Mouse (Mus musculus) heart, embryonic 12.5 days (tissue): ENCODE results near the gene Nlgn2. TPM values are rescaled to one million over a fixed set of nuclear protein-coding genes. Genes with fewer than 3 reads are reported as not detected.
A peak's percentile ranks its signal among the peaks of the same experiment; 100 is the strongest.

ENCODE experiments used
- ATAC-seq: fragments of 200-750 bp; cut with Nextera tagmentation; 2 replicates; pipeline ENCODE4 v1.8.0; 2017; ENCODE audit warnings: moderate TSS enrichment, moderate library complexity; ENCODE audit not compliant: insufficient number of reproducible peaks, low FRiP score
- H3K27ac ChIP-seq: fragments of 300-500 bp; sonication (generic); 2 replicates; pipeline ENCODE4 v1.5.1; 2016; ENCODE audit warnings: mild to moderate bottlenecking, moderate library complexity; ENCODE audit not compliant: poor library complexity, severe bottlenecking
- H3K27me3 ChIP-seq: fragments of 300-500 bp; sonication (generic); replicated peaks from 2 replicates; pipeline ENCODE4 v1.6.1; 2016; ENCODE audit warnings: mild to moderate bottlenecking, moderate library complexity
- H3K36me3 ChIP-seq: fragments of 300-500 bp; sonication (generic); 2 replicates; pipeline ENCODE4 v1.6.1; 2016; ENCODE audit warnings: mild to moderate bottlenecking, moderate library complexity
- H3K4me1 ChIP-seq: fragments of 300-500 bp; sonication (generic); replicated peaks from 2 replicates; pipeline ENCODE4 v1.6.1; 2016; ENCODE audit warnings: mild to moderate bottlenecking
- H3K4me2 ChIP-seq: fragments of 300-500 bp; sonication (generic); 2 replicates; pipeline ENCODE4 v1.6.1; 2016; ENCODE audit warnings: mild to moderate bottlenecking, moderate library complexity
- H3K4me3 ChIP-seq: fragments of 300-500 bp; sonication (generic); 2 replicates; pipeline ENCODE4 v1.5.1; 2016; ENCODE audit warnings: mild to moderate bottlenecking
- H3K9ac ChIP-seq: fragments of 300-500 bp; sonication (generic); 2 replicates; pipeline ENCODE4 v1.6.1; 2016; ENCODE audit warnings: mild to moderate bottlenecking, moderate library complexity
- H3K9me3 ChIP-seq: fragments of 300-500 bp; sonication (generic); replicated peaks from 2 replicates; pipeline ENCODE4 v1.6.1; 2016; ENCODE audit warnings: mild to moderate bottlenecking, moderate library complexity
- WGBS: fragments of 180-500 bp; shearing (Covaris S2); methylation state at CpG from one replicate; pipeline ENCODE4 v1.1.7; 2016; 5-methylcytosine and 5-hydroxymethylcytosine counted together
- microRNA-seq: library from miRNA; unstranded; fragments of <30 nt; microRNA quantifications from one replicate; pipeline ENCODE4, GENCODE M21; 2017
- polyA plus RNA-seq: library from polyadenylated mRNA; unstranded; fragments of >200 nt; fragmentation: Nextera tagmentation; extraction: Ambion mirVana; gene quantifications from 2 replicates; pipeline ENCODE4 v1.2.1, GENCODE M21; 2016

The Nlgn2 gene
- polyA plus RNA-seq, 1 experiment from 2014 or later: 2.3 TPM

DNA sequence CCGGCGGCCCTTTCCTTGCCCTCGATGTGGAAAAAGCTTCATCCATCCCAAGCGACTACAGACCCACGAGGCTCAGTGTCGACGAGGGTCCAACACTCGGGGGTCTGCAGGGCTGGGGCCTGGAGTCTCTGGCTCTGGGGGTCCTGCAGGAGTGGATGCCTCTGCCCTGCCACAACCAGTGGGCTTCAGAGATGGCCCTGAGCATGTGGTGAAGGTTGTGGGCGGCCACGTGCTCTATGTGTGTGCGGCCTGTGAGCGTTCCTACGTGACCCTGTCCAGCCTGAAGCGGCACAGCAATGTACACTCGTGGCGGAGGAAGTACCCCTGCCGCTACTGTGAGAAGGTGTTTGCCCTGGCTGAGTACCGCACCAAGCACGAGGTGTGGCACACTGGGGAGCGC is 61.1 kb downstream of the Nlgn2 start:
- H3K9ac ChIP-seq: no peak overlapping the region
- WGBS: 78% methylated on average over 20 of the region's 20 CpGs

DNA sequence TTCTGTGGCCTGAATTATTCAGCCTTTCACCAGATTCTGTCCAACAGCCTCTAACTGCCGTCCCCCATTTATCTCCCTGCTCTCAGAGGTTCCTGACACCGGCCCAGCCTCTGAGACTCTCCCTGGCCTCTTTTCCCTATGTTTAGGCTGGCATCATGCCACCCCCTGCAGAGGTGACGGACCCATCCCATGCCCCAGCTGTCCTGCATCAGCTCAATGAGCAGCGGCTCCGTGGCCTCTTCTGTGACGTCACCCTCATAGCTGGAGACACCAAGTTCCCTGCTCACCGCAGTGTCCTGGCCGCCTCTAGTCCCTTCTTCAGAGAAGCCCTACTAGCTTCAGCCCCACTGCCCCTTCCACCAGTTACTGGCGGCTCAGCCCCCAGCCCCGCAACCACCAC is 61.9 kb downstream of the Nlgn2 start:
- Histone ChIP-seq H3K27ac (no peak overlapping the region), H3K9me3 (no peaks in the 10 kb centered on the region), H3K4me1 (peaks cover 21% of the 10 kb centered on the region), H3K9ac (no peak overlapping the region), H3K4me3 (no peak overlapping the region), H3K4me2 (no peak overlapping the region), H3K27me3 (peaks cover 21% of the 10 kb centered on the region), H3K36me3 (peaks cover 40% of the 10 kb centered on the region)
- ATAC-seq: no peak
- 65% methylated on average over 10 of the region's 10 CpGs for WGBS

More for the DNA sequence above, 61.1 kb downstream of the Nlgn2 start:
- Histone ChIP-seq H3K36me3 (peaks cover 38% of the 10 kb centered on the region), H3K4me1 (peaks cover 21% of the 10 kb centered on the region), H3K27ac (no peak overlapping the region), H3K4me3 (no peak overlapping the region), H3K9me3 (no peaks in the 10 kb centered on the region), H3K4me2 (no peak overlapping the region), H3K27me3 (peaks cover 21% of the 10 kb centered on the region)
- no peak; the same call in 1 of the 2 replicates for ATAC-seq

GRCm38 (mm10) chr11:69774961-69775360 is 62.6 kb downstream of the Nlgn2 start:
- Histone ChIP-seq H3K4me1 (peaks cover 21% of the 10 kb centered on the region), H3K27me3 (peaks cover 18% of the 10 kb centered on the region), H3K4me2 (no peak overlapping the region), H3K9ac (0 out of 2 replicates have a peak overlapping the region, but pooled peaks have one; percentile 1), H3K4me3 (no peak overlapping the region), H3K36me3 (peaks cover 40% of the 10 kb centered on the region), H3K27ac (no peak overlapping the region), H3K9me3 (no peaks in the 10 kb centered on the region)
- WGBS: 49% methylated on average over 5 of the region's 5 CpGs
- no peak for ATAC-seq

Small RNA genes within 50 kb of the gene (microRNA-seq; reads per million reads assigned to microRNA genes)
- not detected for gene Mir6924

Other genes starting within 250 kb of the Nlgn2 start
- gene Atp1b2, start 231.8 kb downstream of the Nlgn2 start, polyA plus RNA-seq: 30.9 and 31.1 TPM in 2 replicates
- gene Shbg, start 219.9 kb downstream of the Nlgn2 start, polyA plus RNA-seq: 0.13 and 0.82 TPM in 2 replicates
- gene Sat2, start 215.8 kb downstream of the Nlgn2 start, polyA plus RNA-seq: 16.5 and 17.4 TPM in 2 replicates
- 37.1 and 40.1 TPM in 2 replicates for gene Fxr2, start 204.8 kb downstream of the Nlgn2 start, polyA plus RNA-seq
- not detected in 2 replicates for gene Sox15, start 182.5 kb downstream of the Nlgn2 start, polyA plus RNA-seq
- gene Mpdu1, start 175.1 kb downstream of the Nlgn2 start, polyA plus RNA-seq: 48.6 and 53.8 TPM in 2 replicates
- gene Cd68, start 171.6 kb downstream of the Nlgn2 start, polyA plus RNA-seq: 4.3 and 5.2 TPM in 2 replicates
- 404 and 420 TPM in 2 replicates for gene Eif4a1, start 165.4 kb downstream of the Nlgn2 start, polyA plus RNA-seq
- gene Senp3, start 155.7 kb downstream of the Nlgn2 start, polyA plus RNA-seq: 74.3 and 83.0 TPM in 2 replicates
- gene Tnfsf13, start 152.0 kb downstream of the Nlgn2 start, polyA plus RNA-seq: 0.28 and 0.47 TPM in 2 replicates
- gene Tnfsf12, start 141.9 kb downstream of the Nlgn2 start, polyA plus RNA-seq: 5.6 and 6.9 TPM in 2 replicates
- gene Tnfsfm13, start 141.7 kb downstream of the Nlgn2 start, polyA plus RNA-seq: 1.5 and 3.3 TPM in 2 replicates
- 23.7 and 25.2 TPM in 2 replicates for gene Polr2a, start 79.1 kb downstream of the Nlgn2 start, polyA plus RNA-seq
- 0.33 TPM in 2 replicates for gene Slc35g3, start 75.8 kb downstream of the Nlgn2 start, polyA plus RNA-seq
- 2.9 and 3.3 TPM in 2 replicates for gene Zbtb4, start 71.9 kb downstream of the Nlgn2 start, polyA plus RNA-seq
- 5.6 and 7.7 TPM in 2 replicates for gene Chrnb1, start 41.8 kb downstream of the Nlgn2 start, polyA plus RNA-seq
- 2.3 and 2.4 TPM in 2 replicates for gene Fgf11, start 35.9 kb downstream of the Nlgn2 start, polyA plus RNA-seq
- 1.5 and 1.6 TPM in 2 replicates for gene Tmem102, start 32.2 kb downstream of the Nlgn2 start, polyA plus RNA-seq
- gene Gm39566, start 22.5 kb downstream of the Nlgn2 start, polyA plus RNA-seq: not detected in 2 replicates
- not detected in 2 replicates for gene Spem2, start 19.3 kb downstream of the Nlgn2 start, polyA plus RNA-seq
- gene Spem1, start 15.6 kb downstream of the Nlgn2 start, polyA plus RNA-seq: not detected in 2 replicates
- 289 and 297 TPM in 2 replicates for gene Tmem256, start 730 bp upstream of the Nlgn2 start, polyA plus RNA-seq
- 77.9 and 82.3 TPM in 2 replicates for gene Plscr3, start 8.6 kb upstream of the Nlgn2 start, polyA plus RNA-seq
- gene Tnk1, start 20.9 kb upstream of the Nlgn2 start, polyA plus RNA-seq: 0.28 and 0.32 TPM in 2 replicates
- not detected in 2 replicates for gene Tmem95, start 40.2 kb upstream of the Nlgn2 start, polyA plus RNA-seq
- 4.1 and 4.5 TPM in 2 replicates for gene Kctd11, start 43.6 kb upstream of the Nlgn2 start, polyA plus RNA-seq
- 10.3 and 11.2 TPM in 2 replicates for gene Acap1, start 57.8 kb upstream of the Nlgn2 start, polyA plus RNA-seq
- gene 2810408A11Rik, start 63.2 kb upstream of the Nlgn2 start, polyA plus RNA-seq: 4.7 and 5.2 TPM in 2 replicates
- 7.6 and 9.2 TPM in 2 replicates for gene Neurl4, start 63.3 kb upstream of the Nlgn2 start, polyA plus RNA-seq
- gene Gps2, start 76.1 kb upstream of the Nlgn2 start, polyA plus RNA-seq: 49.2 and 50.6 TPM in 2 replicates
- 1,286 and 1,307 TPM in 2 replicates for gene Eif5a, start 84.2 kb upstream of the Nlgn2 start, polyA plus RNA-seq
- gene Ybx2, start 98.0 kb upstream of the Nlgn2 start, polyA plus RNA-seq: 2.0 and 2.6 TPM in 2 replicates
- 25.9 and 28.8 TPM in 2 replicates for gene Slc2a4, start 110.4 kb upstream of the Nlgn2 start, polyA plus RNA-seq
- gene Cldn7, start 127.0 kb upstream of the Nlgn2 start, polyA plus RNA-seq: 2.1 and 2.5 TPM in 2 replicates
- gene Ctdnep1, start 143.4 kb upstream of the Nlgn2 start, polyA plus RNA-seq: 23.6 and 24.5 TPM in 2 replicates
- 103 and 109 TPM in 2 replicates for gene Elp5, start 144.7 kb upstream of the Nlgn2 start, polyA plus RNA-seq
- 445 and 451 TPM in 2 replicates for gene Gabarap, start 153.4 kb upstream of the Nlgn2 start, polyA plus RNA-seq
- gene Phf23, start 158.0 kb upstream of the Nlgn2 start, polyA plus RNA-seq: 51.0 and 54.1 TPM in 2 replicates
- gene Dvl2, start 162.8 kb upstream of the Nlgn2 start, polyA plus RNA-seq: 25.8 and 26.1 TPM in 2 replicates
- 126 and 129 TPM in 2 replicates for gene Acadvl, start 177.6 kb upstream of the Nlgn2 start, polyA plus RNA-seq
- 4.2 and 6.0 TPM in 2 replicates for gene Dlg4, start 179.2 kb upstream of the Nlgn2 start, polyA plus RNA-seq
- 0.15 and 0.19 TPM in 2 replicates for gene Asgr1, start 216.3 kb upstream of the Nlgn2 start, polyA plus RNA-seq